Mouse (Mus musculus): Measurements from ENCODE around the gene Tas2r102. TPM values are rescaled to one million over a fixed set of nuclear protein-coding genes. Genes with fewer than 3 reads are reported as not detected.

Gene Tas2r102
- total RNA-seq (2021): not detected
- long read RNA-seq, experiment 1: 0 reads
- long read RNA-seq, experiment 2: 0 reads

DNA sequence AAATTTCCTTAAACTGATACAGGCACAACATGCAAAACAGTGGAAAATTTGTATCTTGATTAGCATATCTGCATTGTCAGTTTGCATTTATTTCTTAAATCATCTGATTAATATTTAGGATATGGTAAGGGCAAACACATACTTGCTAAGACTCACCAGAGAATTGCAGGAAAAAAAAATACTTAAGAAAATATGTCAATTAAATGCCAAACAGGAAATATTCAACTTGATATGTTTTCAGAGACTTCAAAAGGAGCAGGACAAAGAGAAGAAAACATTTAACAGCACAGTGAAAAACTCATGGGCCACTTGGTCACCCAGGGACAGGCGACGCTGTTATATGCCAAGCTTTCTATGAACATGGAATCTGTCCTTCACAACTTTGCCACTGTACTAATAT lies at the start of gene Tas2r102:
Gene Tas2r102 (plus strand): TSS at position 301 of the 400 bp plus-strand sequence.
- DNase-seq (ENCODE audit: low spot score in 2 of 2): no peak

DNA sequence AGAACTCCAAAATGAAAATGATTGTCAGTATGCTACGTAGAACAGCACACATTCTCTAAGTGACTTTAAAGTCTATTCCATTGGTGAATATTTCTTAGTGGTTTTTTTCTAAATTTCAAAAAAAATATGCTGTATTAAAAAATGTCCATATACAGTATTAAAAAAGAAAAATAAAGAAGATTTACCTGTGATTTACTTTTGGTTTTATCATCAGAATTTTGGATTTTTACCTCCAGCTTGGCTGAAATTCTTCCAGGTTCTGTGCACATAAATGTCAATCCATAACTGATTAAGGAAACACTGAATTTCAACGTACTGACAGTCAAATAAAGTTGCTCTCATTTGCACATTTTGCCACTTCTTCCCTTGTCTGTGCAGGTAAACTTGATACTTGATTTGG lies 24.0 kb upstream of the Tas2r102 start, which contains the start of gene Tas2r115:
Gene Tas2r115 (minus strand): TSS at position 101 of the 400 bp plus-strand sequence.
- DNase-seq (ENCODE audit: low spot score in 2 of 2): no peak

- DNase-seq (ENCODE audit: low spot score in 2 of 2): peak in 1 of 2 experiments; percentile 1
Observed at GRCm38 (mm10) chr6:132750206-132750605, 11.7 kb upstream of the Tas2r102 start.

DNA sequence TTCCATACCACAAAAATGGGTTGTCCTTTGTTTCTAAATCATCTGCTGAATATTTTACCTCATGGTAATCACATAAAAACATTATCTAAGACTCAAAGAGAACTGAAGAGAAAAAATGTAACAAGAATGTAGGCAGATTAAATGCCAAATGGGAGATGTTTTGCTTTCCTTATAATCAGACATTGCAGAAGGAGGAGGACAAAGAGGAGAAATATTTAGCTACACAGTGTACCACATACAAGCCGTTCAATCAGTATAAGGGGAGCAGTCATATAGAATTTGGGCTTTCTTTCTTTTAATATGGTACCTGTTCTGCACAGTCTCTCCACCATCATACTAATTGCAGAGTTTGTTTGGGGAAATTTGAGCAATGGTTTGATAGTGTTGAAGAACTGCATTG lies 7.5 kb upstream of the Tas2r102 start, which contains the start of gene Tas2r124:
Gene Tas2r124 (plus strand): TSS at position 301 of the 400 bp plus-strand sequence.
- DNase-seq (ENCODE audit: low spot score in 2 of 2): no peak

DNA sequence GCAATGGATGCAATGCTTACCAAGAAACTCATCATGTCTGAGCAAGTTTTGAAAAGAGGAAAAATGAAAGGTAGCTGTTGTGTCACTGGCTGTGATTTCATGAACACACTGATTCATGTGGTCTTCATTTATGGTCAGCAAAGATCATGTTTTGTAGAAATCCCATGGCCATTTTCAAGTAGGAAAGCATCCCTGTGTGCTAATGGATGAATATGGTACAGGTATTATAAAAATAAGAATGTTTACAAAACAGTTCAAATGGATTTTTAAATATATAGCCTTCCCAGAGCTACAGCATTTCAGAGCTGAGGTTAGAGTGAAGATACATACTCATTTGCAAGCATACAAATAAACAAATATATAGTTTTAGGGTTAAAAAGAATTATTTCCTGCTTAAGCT lies 16.1 kb downstream of the Tas2r102 start, which contains the start of gene Tas2r136:
Gene Tas2r136 (minus strand): TSS at position 101 of the 400 bp plus-strand sequence.
- no peak for DNase-seq (ENCODE audit: low spot score in 2 of 2)

DNA sequence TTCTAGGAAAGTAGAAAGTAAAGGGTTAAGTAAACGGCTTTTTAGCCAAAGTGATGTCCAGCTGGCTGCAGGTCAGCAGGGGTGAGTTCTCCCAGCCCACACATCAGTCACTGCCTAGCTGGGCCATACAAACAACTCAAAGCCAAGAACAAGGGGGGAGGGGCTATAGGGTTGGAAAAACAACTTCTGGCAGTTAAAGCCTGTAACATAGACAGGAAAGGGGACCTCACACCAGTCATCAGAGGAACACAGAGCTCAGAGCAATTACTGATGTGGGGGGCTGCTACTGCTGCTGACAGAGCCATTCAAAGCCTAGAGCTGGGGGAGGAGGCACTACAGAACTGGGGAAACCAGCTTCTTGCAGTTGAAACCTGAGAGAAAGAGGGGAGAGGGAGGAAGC lies 33.5 kb downstream of the Tas2r102 start:
- DNase-seq (ENCODE audit: low spot score in 2 of 2): no peak

- no peak for DNase-seq (ENCODE audit: low spot score in 2 of 2)
Observed at GRCm38 (mm10) chr6:132802518-132802917, 40.6 kb downstream of the Tas2r102 start, which contains the start of gene Tas2r117. Gene Tas2r117, plus strand, starts transcription at chr6:132802818.

Other genes with a start within 250 kb of the Tas2r102 start
- gene Prh1, start 192.3 kb upstream of the Tas2r102 start, total RNA-seq (2021): not detected
- gene Prp2, start 166.2 kb upstream of the Tas2r102 start, total RNA-seq (2021): not detected
- not detected for gene A630073D07Rik, start 110.6 kb upstream of the Tas2r102 start, total RNA-seq (2021)
- gene Tas2r120, start 105.2 kb upstream of the Tas2r102 start, total RNA-seq (2021): not detected
- not detected for gene Tas2r121, start 61.1 kb upstream of the Tas2r102 start, total RNA-seq (2021)
- not detected for gene Tas2r122, start 50.2 kb upstream of the Tas2r102 start, total RNA-seq (2021)
- gene Tas2r115, start 24.1 kb upstream of the Tas2r102 start, total RNA-seq (2021): not detected
- gene Tas2r124, start 7.4 kb upstream of the Tas2r102 start, total RNA-seq (2021): not detected
- gene Tas2r136, start 16.0 kb downstream of the Tas2r102 start, total RNA-seq (2021): not detected
- not detected for gene Tas2r117, start 40.7 kb downstream of the Tas2r102 start, total RNA-seq (2021)
- not detected for gene Tas2r123, start 85.0 kb downstream of the Tas2r102 start, total RNA-seq (2021)
- gene Tas2r116, start 93.3 kb downstream of the Tas2r102 start, total RNA-seq (2021): not detected
- gene Tas2r110, start 105.9 kb downstream of the Tas2r102 start, total RNA-seq (2021): not detected
- gene Tas2r113, start 130.9 kb downstream of the Tas2r102 start, total RNA-seq (2021): not detected
- gene Tas2r125, start 147.5 kb downstream of the Tas2r102 start, total RNA-seq (2021): not detected
- gene Tas2r129, start 189.0 kb downstream of the Tas2r102 start, total RNA-seq (2021): not detected
- gene Tas2r131, start 195.8 kb downstream of the Tas2r102 start, total RNA-seq (2021): not detected
- not detected for gene Tas2r109, start 218.8 kb downstream of the Tas2r102 start, total RNA-seq (2021)

Data from adrenal gland, adult 18-20 months (tissue).